Mouse (Mus musculus) erythroblast, embryonic 14.5 days (primary cell): ENCODE measurements around the gene Mllt6.

Source experiments
- GATA1 ChIP-seq: IDR thresholded peaks from 2 replicates; pipeline ENCODE4 v1.6.1; 2012; ENCODE audit warnings: low read length, inconsistent platforms, mixed read lengths
- TAL1 ChIP-seq: IDR thresholded peaks from 3 replicates; pipeline ENCODE4 v1.6.1; 2012; ENCODE audit warnings: low read length, inconsistent platforms, mixed read lengths

GRCm38 (mm10) chr11:97676050-97676754 is 13.0 kb downstream of the Mllt6 start:
- TF ChIP-seq TAL1 (no peak), GATA1 (no peak)
